Mouse (Mus musculus): Measurements from ENCODE around the gene Capn7.

DNA sequence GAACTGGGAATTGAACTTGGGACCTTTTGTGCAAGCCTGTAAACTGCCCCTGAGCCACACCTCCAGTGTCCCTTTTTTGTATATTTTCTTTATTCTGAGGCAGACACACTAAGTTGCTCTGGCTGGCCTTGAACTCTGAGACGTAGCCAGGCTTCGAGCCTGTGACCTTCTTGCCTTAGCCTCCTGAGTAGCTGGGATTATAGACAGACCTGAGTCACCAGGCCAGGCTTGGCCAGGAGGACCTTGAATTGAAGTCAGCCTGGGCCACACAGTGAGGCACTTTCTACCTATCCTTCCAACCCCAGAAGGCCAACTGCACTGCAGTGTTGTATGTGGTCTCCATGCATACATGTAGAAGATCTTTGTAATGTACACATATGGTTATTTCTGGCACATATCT lies 60.0 kb downstream of the Capn7 start:
- TF ChIP-seq CTCF (IDR thresholded peaks at IDR 0.05; ENCODE audit: low read depth, low read length) (no peak), POLR2A (IDR thresholded peaks at IDR 0.05; ENCODE audit: borderline replicate concordance, low read depth, low read length) (no peak)

All from bone marrow macrophage, adult 2 months (primary cell).